Mouse (Mus musculus) intestine, embryonic 14.5 days (tissue): ENCODE data around the gene Insig1. TPM values are rescaled to one million over a fixed set of nuclear protein-coding genes. Genes with fewer than 3 reads are reported as not detected.

Experiments used
- ATAC-seq: fragments of 200-750 bp; cut with Nextera tagmentation; replicated peaks from 2 replicates; pipeline ENCODE4 v1.8.0; 2017; ENCODE audit warnings: low read depth, moderate number of reproducible peaks, moderate TSS enrichment, moderate library complexity; ENCODE audit not compliant: low FRiP score, low TSS enrichment
- DNase-seq: peaks from one replicate; pipeline ENCODE4 v3.0.0-alpha.2; 2018; ENCODE audit warnings: low spot score
- H3K27ac ChIP-seq: fragments of 300-500 bp; sonication (generic); 2 replicates; pipeline ENCODE4 v1.5.1; 2014; ENCODE audit warnings: low read depth, mild to moderate bottlenecking, control low read depth
- H3K27me3 ChIP-seq: fragments of 300-500 bp; sonication (generic); replicated peaks from 2 replicates; pipeline ENCODE4 v1.6.1; 2014; ENCODE audit warnings: low read length, control low read depth; ENCODE audit not compliant: control insufficient read depth, insufficient read depth
- H3K36me3 ChIP-seq: fragments of 300-500 bp; sonication (generic); 2 replicates; pipeline ENCODE4 v1.6.1; 2014; ENCODE audit warnings: low read length, control low read depth; ENCODE audit not compliant: control insufficient read depth, insufficient read depth
- H3K4me1 ChIP-seq: fragments of 300-500 bp; sonication (generic); replicated peaks from 2 replicates; pipeline ENCODE4 v1.6.1; 2014; ENCODE audit warnings: low read length, control low read depth, mixed read lengths; ENCODE audit not compliant: control insufficient read depth, insufficient read depth
- H3K4me2 ChIP-seq: fragments of 300-500 bp; sonication (generic); 2 replicates; pipeline ENCODE4 v1.6.1; 2014; ENCODE audit warnings: low read length
- H3K4me3 ChIP-seq: fragments of 300-500 bp; sonication (generic); 2 replicates; pipeline ENCODE4 v1.5.1; 2014; ENCODE audit warnings: low read depth, low read length, control low read depth, mixed read lengths
- H3K9ac ChIP-seq: fragments of 300-500 bp; sonication (generic); 2 replicates; pipeline ENCODE4 v1.6.1; 2014; ENCODE audit warnings: mild to moderate bottlenecking, low read length
- H3K9me3 ChIP-seq: fragments of 300-500 bp; sonication (generic); 2 replicates; pipeline ENCODE4 v1.6.1; 2016; ENCODE audit warnings: low read length, control low read depth; ENCODE audit not compliant: control insufficient read depth
- WGBS: fragments of 180-500 bp; shearing (Covaris S2); extraction: QIAGEN DNeasy Blood & Tissue Kit; methylation state at CpG from one replicate; pipeline ENCODE4 v1.1.7; 2014; 5-methylcytosine and 5-hydroxymethylcytosine counted together
- polyA plus RNA-seq: library from polyadenylated mRNA; unstranded; fragments of >200 nt; fragmentation: Nextera tagmentation; extraction: Ambion mirVana; gene quantifications from 2 replicates; pipeline ENCODE4 v1.2.1, GENCODE M21; 2014

The Insig1 gene
- polyA plus RNA-seq, 1 experiment from 2014 or later = 158 TPM

GRCm38 (mm10) chr5:28118531-28118925, 47.4 kb downstream of the Insig1 start:
- no peak for ATAC-seq
- no peaks in the 10 kb centered on the region; the same call in 1 of the 2 replicates for H3K4me1 ChIP-seq
- no peak overlapping the region for H3K27ac ChIP-seq
- H3K36me3 ChIP-seq = no peaks in the 10 kb centered on the region
- H3K27me3 ChIP-seq = peaks cover 80% of the 10 kb centered on the region
- H3K4me2 ChIP-seq = peak overlapping the region; percentile 14
- WGBS = under 1% methylated on average over 19 of the region's 19 CpGs
- DNase-seq = no peak
- no peaks in the 10 kb centered on the region for H3K9me3 ChIP-seq
- H3K9ac ChIP-seq = no peak overlapping the region
- H3K4me3 ChIP-seq = peak overlapping the region; percentile 8

- Histone ChIP-seq H3K4me3 (no peak overlapping the region), H3K27me3 (peaks cover 84% of the 10 kb centered on the region), H3K36me3 (no peaks in the 10 kb centered on the region), H3K4me1 (no peaks in the 10 kb centered on the region; the same call in 1 of the 2 replicates), H3K27ac (no peak overlapping the region), H3K4me2 (no peak overlapping the region), H3K9ac (no peak overlapping the region), H3K9me3 (no peaks in the 10 kb centered on the region)
- ATAC-seq (no peak), DNase-seq (no peak)
- WGBS = 37% methylated on average over 3 of the region's 3 CpGs
These were observed 48.4 kb downstream of the Insig1 start for GRCm38 (mm10) chr5:28119576-28119975.

- Histone ChIP-seq H3K4me1 (no peaks in the 10 kb centered on the region; the same call in 1 of the 2 replicates), H3K27ac (no peak overlapping the region), H3K9ac (no peak overlapping the region), H3K27me3 (peaks cover 99% of the 10 kb centered on the region), H3K4me3 (no peak overlapping the region), H3K9me3 (no peaks in the 10 kb centered on the region), H3K36me3 (no peaks in the 10 kb centered on the region), H3K4me2 (no peak overlapping the region)
- 1% methylated on average over 27 of the region's 27 CpGs for WGBS
- ATAC-seq = peak; percentile 78; the same call in 1 of the 2 replicates
- peak; percentile 82 for DNase-seq
These were observed 51.6 kb downstream of the Insig1 start for GRCm38 (mm10) chr5:28122491-28123454.

GRCm38 (mm10) chr5:28123455-28123825, 52.3 kb downstream of the Insig1 start:
- Histone ChIP-seq H3K4me2 (no peak overlapping the region), H3K36me3 (no peaks in the 10 kb centered on the region), H3K4me1 (no peaks in the 10 kb centered on the region; the same call in 1 of the 2 replicates), H3K4me3 (no peak overlapping the region), H3K9me3 (no peaks in the 10 kb centered on the region), H3K27me3 (peaks cover 98% of the 10 kb centered on the region), H3K27ac (no peak overlapping the region), H3K9ac (no peak overlapping the region)
- WGBS = 4% methylated on average over 11 of the region's 11 CpGs
- DNase-seq = no peak
- ATAC-seq = no peak

- no peak for DNase-seq
- Histone ChIP-seq H3K4me3 (no peak overlapping the region), H3K36me3 (no peaks in the 10 kb centered on the region), H3K27ac (no peak overlapping the region), H3K4me1 (no peaks in the 10 kb centered on the region; the same call in 1 of the 2 replicates), H3K27me3 (peaks cover 88% of the 10 kb centered on the region), H3K4me2 (no peak overlapping the region), H3K9ac (no peak overlapping the region), H3K9me3 (no peaks in the 10 kb centered on the region)
- 3% methylated on average over 28 of the region's 28 CpGs for WGBS
- no peak for ATAC-seq
These were observed 53.4 kb downstream of the Insig1 start for GRCm38 (mm10) chr5:28124321-28125230.

Other genes with a start within 250 kb of the Insig1 start
- gene Htr5a, start 229.2 kb upstream of the Insig1 start, polyA plus RNA-seq = 0.07 TPM in 1 of 2 replicates, not detected in the other
- not detected in 2 replicates for gene En2, start 94.3 kb downstream of the Insig1 start, polyA plus RNA-seq
- gene Cnpy1, start 174.4 kb downstream of the Insig1 start, polyA plus RNA-seq = 0.05 and 0.23 TPM in 2 replicates
- gene Rbm33, start 245.8 kb downstream of the Insig1 start, polyA plus RNA-seq = 17.5 and 18.1 TPM in 2 replicates